Mouse (Mus musculus): Measurements from ENCODE around the gene Schip1.
A peak's percentile ranks its signal among the peaks of the same experiment; 100 is the strongest.

The Schip1 gene

GRCm38 (mm10) chr3:68545898-68546297 lies 481.3 kb downstream of the Schip1 start:
- ATAC-seq (ENCODE audit: low TSS enrichment) = no peak; the same call in 1 of the 2 replicates

- ATAC-seq (ENCODE audit: low TSS enrichment) = no peak
Measured at GRCm38 (mm10) chr3:68555087-68555662, 490.6 kb downstream of the Schip1 start.

- no peak for ATAC-seq (ENCODE audit: low TSS enrichment)
Measured at GRCm38 (mm10) chr3:68556891-68557290, 492.3 kb downstream of the Schip1 start.

- no peak for ATAC-seq (ENCODE audit: low TSS enrichment)
Measured at GRCm38 (mm10) chr3:68558744-68559143, 494.1 kb downstream of the Schip1 start.

GRCm38 (mm10) chr3:68560057-68560456 lies 495.5 kb downstream of the Schip1 start:
- ATAC-seq (ENCODE audit: low TSS enrichment) = no peak

GRCm38 (mm10) chr3:68562838-68563237 lies 498.2 kb downstream of the Schip1 start:
- ATAC-seq (ENCODE audit: low TSS enrichment) = no peak

GRCm38 (mm10) chr3:68563922-68564321 lies 499.3 kb downstream of the Schip1 start:
- ATAC-seq (ENCODE audit: low TSS enrichment) = peak; percentile 33; the same call in 1 of the 2 replicates

GRCm38 (mm10) chr3:68564978-68565674 lies 500.5 kb downstream of the Schip1 start:
- no peak for ATAC-seq (ENCODE audit: low TSS enrichment)

- no peak for ATAC-seq (ENCODE audit: low TSS enrichment)
Measured at GRCm38 (mm10) chr3:68565675-68566055, 501.1 kb downstream of the Schip1 start.

- ATAC-seq (ENCODE audit: low TSS enrichment) = no peak
Measured at GRCm38 (mm10) chr3:68567581-68567980, 503.0 kb downstream of the Schip1 start.

GRCm38 (mm10) chr3:68568149-68568548 lies 503.5 kb downstream of the Schip1 start:
- no peak for ATAC-seq (ENCODE audit: low TSS enrichment)

GRCm38 (mm10) chr3:68568716-68569115 lies 504.1 kb downstream of the Schip1 start:
- ATAC-seq (ENCODE audit: low TSS enrichment) = no peak

GRCm38 (mm10) chr3:68570319-68570718 lies 505.7 kb downstream of the Schip1 start:
- peak; percentile 44 for ATAC-seq (ENCODE audit: low TSS enrichment)

- ATAC-seq (ENCODE audit: low TSS enrichment) = peak; percentile 70
Measured at GRCm38 (mm10) chr3:68572249-68573225, 507.9 kb downstream of the Schip1 start.

- ATAC-seq (ENCODE audit: low TSS enrichment) = no peak; the same call in 1 of the 2 replicates
Measured at GRCm38 (mm10) chr3:68573226-68573624, 508.6 kb downstream of the Schip1 start.

GRCm38 (mm10) chr3:68574097-68574496 lies 509.5 kb downstream of the Schip1 start:
- ATAC-seq (ENCODE audit: low TSS enrichment) = no peak

GRCm38 (mm10) chr3:68574565-68574964 lies 510.0 kb downstream of the Schip1 start:
- ATAC-seq (ENCODE audit: low TSS enrichment) = no peak

GRCm38 (mm10) chr3:68575636-68576340 lies 511.2 kb downstream of the Schip1 start:
- no peak for ATAC-seq (ENCODE audit: low TSS enrichment)

GRCm38 (mm10) chr3:68576431-68576830 lies 511.8 kb downstream of the Schip1 start:
- ATAC-seq (ENCODE audit: low TSS enrichment) = peak; percentile 22

GRCm38 (mm10) chr3:68576948-68577347 lies 512.3 kb downstream of the Schip1 start:
- no peak for ATAC-seq (ENCODE audit: low TSS enrichment)

- ATAC-seq (ENCODE audit: low TSS enrichment) = 0 out of 2 replicates have a peak, but pooled peaks have one; percentile 3
Measured at GRCm38 (mm10) chr3:68581591-68581990, 517.0 kb downstream of the Schip1 start.

All from frontal cortex, adult (tissue).